Mouse (Mus musculus): ENCODE results near the gene Dhrs3.

- TF ChIP-seq CTCF (IDR thresholded peaks at IDR 0.05) (no peak), EP300 (IDR thresholded peaks at IDR 0.05) (peak; percentile 59)
Observed at GRCm38 (mm10) chr4:144969030-144969429, 76.4 kb downstream of the Dhrs3 start.
